9 mouse cellular contexts compared by ENCODE assay signal in genomic region chr19:28298669-28299068, GRCm38 (mm10).
A peak's percentile ranks its signal among the peaks of the same experiment; 100 is the strongest.
DNase-seq lines count a peak whose midpoint lies in the region; ATAC-seq and TF ChIP-seq lines count a peak whose summit lies in the region.
"Had no signal": no experiment of that assay in that cellular context is flagged by ENCODE, and none has a peak within 500 bp of the region (broad histone marks: within the 10 kb centered on the region; RNA-seq: fewer than 3 reads in every experiment).

No protein-coding gene starts in this region.

- 74% methylated on average over 9 of the region's 9 CpGs for WGBS in midbrain, embryonic 14.5 days
- WGBS in midbrain, embryonic 16.5 days, result 72% methylated on average over 9 of the region's 9 CpGs
- 17% methylated on average over 9 of the region's 9 CpGs for WGBS in thymus, adult 2 months

- no peak overlapping the region for H3K4me2 ChIP-seq in midbrain, embryonic 14.5 days (ENCODE audit: low read length)
- H3K4me2 ChIP-seq in midbrain, embryonic 16.5 days (ENCODE audit: low read length), result no peak overlapping the region

- H3K9me3 ChIP-seq in midbrain, embryonic 14.5 days (ENCODE audit: control insufficient read depth, low read length), result no peaks in the 10 kb centered on the region
- H3K9me3 ChIP-seq in midbrain, embryonic 16.5 days (replicated peaks; ENCODE audit: control insufficient read depth, low read length, poor library complexity, severe bottlenecking), result no peaks in the 10 kb centered on the region

- peak; percentile 55 for ATAC-seq in midbrain, embryonic 14.5 days (ENCODE audit: low FRiP score, low TSS enrichment)
- ATAC-seq in midbrain, embryonic 16.5 days, result no peak

- H3K27me3 ChIP-seq in midbrain, embryonic 14.5 days (ENCODE audit: control insufficient read depth, insufficient read depth, low read length), result no peaks in the 10 kb centered on the region
- no peaks in the 10 kb centered on the region; the same call in 1 of the 2 replicates for H3K27me3 ChIP-seq in midbrain, embryonic 16.5 days (ENCODE audit: control insufficient read depth, insufficient read depth, low read depth, low read length)
- H3K27me3 ChIP-seq in thymus, adult 2 months (ENCODE audit: control insufficient read depth, insufficient read depth, low read length), result no peaks in the 10 kb centered on the region
- H3K27me3 ChIP-seq: Patski had no signal

- no peak overlapping the region for H3K9ac ChIP-seq in midbrain, embryonic 14.5 days (replicated peaks; ENCODE audit: low read length)
- H3K9ac ChIP-seq in midbrain, embryonic 16.5 days (ENCODE audit: low read depth, low read length), result no peak overlapping the region

- H3K36me3 ChIP-seq in midbrain, embryonic 14.5 days (ENCODE audit: control insufficient read depth, insufficient read depth, low read length), result no peaks in the 10 kb centered on the region
- H3K36me3 ChIP-seq in midbrain, embryonic 16.5 days (ENCODE audit: control insufficient read depth, insufficient read depth, low read length), result no peaks in the 10 kb centered on the region
- no peaks in the 10 kb centered on the region for H3K36me3 ChIP-seq in thymus, adult 2 months (ENCODE audit: control insufficient read depth, insufficient read depth, low read length)

- no peak overlapping the region for H3K4me3 ChIP-seq in midbrain, embryonic 14.5 days (replicated peaks; ENCODE audit: low read depth, low read length)
- no peak overlapping the region for H3K4me3 ChIP-seq in midbrain, embryonic 16.5 days (ENCODE audit: low read depth, low read length)
- no peak overlapping the region for H3K4me3 ChIP-seq in thymus, adult 2 months (ENCODE audit: control insufficient read depth, insufficient read depth, low read length)

- DNase-seq in cerebellum, adult 18-20 months, result peak; percentile 14 to 15
- DNase-seq in cerebellum, adult 11 months, result no peak
- DNase-seq in midbrain, embryonic 14.5 days, result no peak
- peak; percentile 68 for DNase-seq in layer of hippocampus, adult 11-12 months (ENCODE audit: low spot score)
- DNase-seq in thymus, adult 2 months, result peak; percentile 29
- DNase-seq in urinary bladder, adult 18-20 months (ENCODE audit: low spot score in 2 of 2), result no peak
- DNase-seq in ovary, postnatal 14 days (ENCODE audit: low spot score), result no peak

- H3K27ac ChIP-seq in midbrain, embryonic 14.5 days (replicated peaks; ENCODE audit: low read depth, low read length), result no peak overlapping the region
- H3K27ac ChIP-seq in midbrain, embryonic 16.5 days (ENCODE audit: low read length), result no peak overlapping the region
- H3K27ac ChIP-seq in thymus, adult 2 months (ENCODE audit: control insufficient read depth, insufficient read depth, low read length), result no peak overlapping the region

- no peak for TF ChIP-seq POLR2A in thymus, adult 2 months (IDR thresholded peaks at IDR 0.05; ENCODE audit: control insufficient read depth, extremely low read depth, insufficient read depth, low read length, poor library complexity)

- TF ChIP-seq CTCF in thymus, adult 2 months (IDR thresholded peaks at IDR 0.05; ENCODE audit: borderline replicate concordance, control insufficient read depth, extremely low read depth, insufficient read depth, low read length, poor library complexity), result no peak

- peaks cover 9% of the 10 kb centered on the region; the same call in 1 of the 2 replicates for H3K4me1 ChIP-seq in midbrain, embryonic 14.5 days (ENCODE audit: control insufficient read depth, insufficient read depth, low read length)
- H3K4me1 ChIP-seq in midbrain, embryonic 16.5 days (ENCODE audit: control insufficient read depth, insufficient read depth, low read length), result 0 out of 2 replicates have a peak, but pooled peaks cover 2% of the 10 kb centered on the region
- H3K4me1 ChIP-seq in thymus, adult 2 months (replicated peaks; ENCODE audit: control insufficient read depth, insufficient read depth, low read length), result peaks cover 22% of the 10 kb centered on the region

Comparison
In these comparisons a context has a peak if more than half of its experiments do, and no peak if none do; other contexts are left out.
1. DNase-seq: peak in cerebellum, adult 18-20 months (2 of 2), layer of hippocampus, adult 11-12 months (single experiment) and thymus, adult 2 months (single experiment); none in cerebellum, adult 11 months (single experiment), midbrain, embryonic 14.5 days (single experiment), urinary bladder, adult 18-20 months (0 of 2) and ovary, postnatal 14 days (single experiment).